Mouse (Mus musculus): ENCODE results near the gene Zfp385b. TPM values are rescaled to one million over a fixed set of nuclear protein-coding genes. Genes with fewer than 3 reads are reported as not detected.

Gene Zfp385b
- total RNA-seq, 2 experiments from 2014 or later = 5.5 to 6.8 TPM

DNA sequence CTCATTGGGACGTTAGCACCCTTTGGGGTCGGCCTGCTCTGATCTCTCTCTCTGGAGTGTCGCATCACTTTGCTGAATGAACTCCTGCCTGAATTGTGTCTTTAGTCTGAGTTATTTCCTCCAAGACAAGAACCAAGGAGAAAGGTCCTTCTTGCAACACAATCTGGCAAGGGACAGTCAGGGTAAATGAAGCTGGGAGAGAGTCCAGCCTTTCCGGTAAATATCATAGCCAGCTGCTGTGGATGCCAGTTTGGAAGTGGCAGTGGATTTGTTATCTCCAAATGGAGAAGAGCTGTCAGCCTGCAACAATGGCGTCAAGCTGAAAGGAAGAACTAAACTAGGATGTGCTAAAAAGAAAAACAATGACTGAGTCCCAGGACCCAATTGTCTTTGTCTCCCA, 436.7 kb downstream of the Zfp385b start:
- DNase-seq (ENCODE audit: low spot score) = no peak

DNA sequence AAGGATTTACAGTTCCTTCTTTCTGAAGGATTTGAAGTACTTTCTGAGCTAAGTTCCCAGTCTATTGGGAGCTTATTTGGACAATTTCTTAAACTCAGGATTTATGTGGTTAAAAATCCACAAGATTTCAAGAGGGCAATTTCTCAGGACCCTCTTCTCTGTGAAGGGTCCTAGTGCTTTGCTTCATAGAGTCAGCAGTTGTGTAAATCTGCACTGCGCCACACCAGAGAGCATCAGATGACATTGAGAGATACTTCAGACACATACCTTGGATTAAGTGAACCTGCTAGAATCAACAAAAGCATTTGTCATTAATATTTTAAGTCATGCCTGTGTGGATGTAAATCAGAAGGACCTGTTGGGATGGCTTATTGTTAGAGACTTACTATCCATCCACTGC, 439.5 kb downstream of the Zfp385b start:
- DNase-seq (ENCODE audit: low spot score) = no peak

- no peak for DNase-seq (ENCODE audit: low spot score)
Measured at GRCm38 (mm10) chr2:77379332-77379731, 440.1 kb downstream of the Zfp385b start.

DNA sequence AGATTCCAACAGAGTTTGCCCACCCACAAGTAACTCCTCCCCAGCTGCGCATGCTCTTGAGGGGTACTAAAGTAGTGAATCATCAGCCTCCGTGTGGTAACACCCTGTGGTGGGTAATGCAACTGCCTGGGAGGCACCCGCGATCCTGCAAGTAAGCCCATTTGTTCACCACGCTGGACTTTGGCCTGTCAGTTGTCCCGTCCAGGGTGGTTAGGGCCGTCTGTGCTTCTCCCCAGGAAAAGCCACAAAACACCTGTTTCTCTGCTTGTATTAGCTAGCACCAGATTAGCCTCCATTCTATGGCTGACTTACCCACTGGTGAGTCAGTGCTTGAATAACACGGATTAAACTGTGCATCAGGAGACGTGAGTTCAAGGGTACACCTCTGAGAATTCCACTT, 442.6 kb downstream of the Zfp385b start:
- DNase-seq (ENCODE audit: low spot score) = no peak

DNA sequence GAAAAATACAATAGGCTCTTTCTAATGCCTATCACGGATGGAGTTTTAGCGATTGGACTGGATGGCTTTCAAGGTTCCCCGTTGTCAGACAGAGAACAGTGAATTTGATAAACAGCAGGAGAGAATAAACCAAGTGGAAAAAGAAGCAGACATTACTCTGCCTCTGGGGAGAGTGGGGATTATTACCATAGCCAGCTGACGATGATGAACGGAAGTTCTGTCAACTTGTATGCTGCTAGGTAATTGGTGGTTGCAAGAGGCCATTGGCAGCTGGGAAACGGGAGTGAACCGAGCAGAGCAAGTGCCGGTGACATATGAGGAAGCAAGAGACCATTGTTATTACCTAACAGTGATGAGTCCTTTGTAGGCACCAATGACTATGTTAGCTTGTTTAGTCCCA, 444.3 kb downstream of the Zfp385b start:
- no peak for DNase-seq (ENCODE audit: low spot score)

DNA sequence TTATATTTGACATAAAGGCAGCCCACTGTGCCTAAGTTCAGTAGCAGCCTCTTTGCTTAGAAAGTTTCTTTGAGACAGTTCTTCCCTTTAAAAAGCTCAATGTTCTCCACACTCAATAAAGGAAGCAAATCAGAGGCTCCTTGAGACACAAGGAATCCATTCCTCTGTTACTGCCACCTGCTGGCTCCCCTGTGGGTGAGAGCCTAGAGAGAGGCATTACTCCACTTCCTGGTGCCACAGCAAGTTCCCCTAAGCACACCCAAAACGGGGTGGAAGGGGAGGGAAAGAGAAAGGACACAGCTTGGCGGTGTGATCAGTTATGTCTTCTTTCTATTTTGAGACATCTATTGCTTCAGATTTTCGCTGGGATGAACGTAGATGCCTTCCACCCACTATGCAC, 450.3 kb downstream of the Zfp385b start:
- no peak for DNase-seq (ENCODE audit: low spot score)

Other genes with a start within 250 kb of the Zfp385b start
- 10 to 100 TPM; 11.5 to 12.2 TPM for gene Cwc22, start 126.7 kb upstream of the Zfp385b start, total RNA-seq (2021)